ENCODE assay signal across 12 mouse cellular contexts in genomic region chr13:59494619-59495262, GRCm38 (mm10).
A peak's percentile ranks its signal among the peaks of the same experiment; 100 is the strongest.
DNase-seq lines count a peak whose midpoint lies in the region; ATAC-seq and TF ChIP-seq lines count a peak whose summit lies in the region.
"Had no signal": no experiment of that assay in that cellular context is flagged by ENCODE, and none has a peak within 500 bp of the region (broad histone marks: within the 10 kb centered on the region; RNA-seq: fewer than 3 reads in every experiment).

No protein-coding gene starts in this region.

- TF ChIP-seq POLR2A in MEL (IDR thresholded peaks at IDR 0.05; ENCODE audit: control insufficient read depth in 1 of 2, insufficient read depth in 1 of 2, low read depth in 1 of 2, low read length in 2 of 2, poor library complexity in 1 of 2) = no peak

- H3K4me1 ChIP-seq in liver, embryonic 14.5 days (replicated peaks; ENCODE audit: control insufficient read depth in 2 of 2, insufficient read depth in 2 of 2, low read length in 1 of 2) = peaks cover 0 to 2% of the 10 kb centered on the region in 2 experiments; a peak in 2 of 4 replicates
- H3K4me1 ChIP-seq in liver, embryonic 12.5 days = no peaks in the 10 kb centered on the region
- no peaks in the 10 kb centered on the region for H3K4me1 ChIP-seq in MEL (ENCODE audit: control insufficient read depth in 1 of 2, insufficient read depth in 2 of 2, low read length in 2 of 2)
- no peaks in the 10 kb centered on the region for H3K4me1 ChIP-seq in hindbrain, postnatal 0 days (ENCODE audit: insufficient read depth, low read length)

- no peak overlapping the region for H3K4me3 ChIP-seq in liver, embryonic 14.5 days (ENCODE audit: insufficient read depth in 1 of 2, low read depth in 2 of 2, low read length in 2 of 2)
- H3K4me3 ChIP-seq in liver, embryonic 12.5 days = no peak overlapping the region
- no peak overlapping the region for H3K4me3 ChIP-seq in MEL (ENCODE audit: control insufficient read depth in 1 of 2, insufficient read depth in 1 of 2, low read depth in 2 of 2, low read length in 2 of 2)
- H3K4me3 ChIP-seq in hindbrain, postnatal 0 days (ENCODE audit: low read length) = no peak overlapping the region
- H3K4me3 ChIP-seq: heart, embryonic 13.5 days had no signal

- no peak overlapping the region for H3K4me2 ChIP-seq in liver, embryonic 14.5 days (ENCODE audit: low read depth)
- H3K4me2 ChIP-seq in liver, embryonic 12.5 days = no peak overlapping the region
- no peak overlapping the region for H3K4me2 ChIP-seq in hindbrain, postnatal 0 days (ENCODE audit: low read depth, low read length)
- H3K4me2 ChIP-seq: heart, embryonic 13.5 days had no signal

- TF ChIP-seq RAD21 in MEL (IDR thresholded peaks at IDR 0.05; ENCODE audit: low read depth, low read length) = peak; percentile 19

- no peaks in the 10 kb centered on the region for H3K9me3 ChIP-seq in liver, embryonic 14.5 days (ENCODE audit: control insufficient read depth, low read length)
- H3K9me3 ChIP-seq in liver, embryonic 12.5 days (replicated peaks) = no peaks in the 10 kb centered on the region
- no peaks in the 10 kb centered on the region for H3K9me3 ChIP-seq in MEL (replicated peaks; ENCODE audit: insufficient read depth, low read length)
- H3K9me3 ChIP-seq in hindbrain, postnatal 0 days (ENCODE audit: low read length) = no peaks in the 10 kb centered on the region

- H3K36me3 ChIP-seq in liver, embryonic 14.5 days (replicated peaks; ENCODE audit: control insufficient read depth, insufficient read depth, low read depth) = peaks cover 5% of the 10 kb centered on the region; the same call in 1 of the 2 replicates
- H3K36me3 ChIP-seq in liver, embryonic 12.5 days = peaks cover 40% of the 10 kb centered on the region
- H3K36me3 ChIP-seq in MEL (ENCODE audit: control insufficient read depth in 1 of 2, insufficient read depth in 2 of 2, low read length in 2 of 2) = peaks cover 0 to 12% of the 10 kb centered on the region in 2 experiments; a peak in 2 of 4 replicates
- H3K36me3 ChIP-seq in hindbrain, postnatal 0 days (ENCODE audit: insufficient read depth, low read length) = peaks cover 14% of the 10 kb centered on the region; the same call in 1 of the 2 replicates

- peak; percentile 66 for TF ChIP-seq CTCF in liver, embryonic 14.5 days (IDR thresholded peaks at IDR 0.05; ENCODE audit: low read depth)
- TF ChIP-seq CTCF in MEL (IDR thresholded peaks at IDR 0.05 in 2 of 3, conservative IDR thresholded peaks at IDR 0.05 in 1 of 3; ENCODE audit: control insufficient read depth in 1 of 3, insufficient read depth in 1 of 3, low read depth in 2 of 3, low read length in 3 of 3, poor library complexity in 1 of 3, severe bottlenecking in 1 of 3) = peak; percentile 53 to 81 (median 55)
- peak; percentile 50 for TF ChIP-seq CTCF in hindbrain, postnatal 0 days (IDR thresholded peaks at IDR 0.05; ENCODE audit: low read depth)

- H3K79me2 ChIP-seq in MEL (ENCODE audit: control insufficient read depth, insufficient read depth, low read length, poor library complexity) = no peaks in the 10 kb centered on the region

- TF ChIP-seq EP300 in liver, embryonic 14.5 days (IDR thresholded peaks at IDR 0.05; ENCODE audit: low read depth) = no peak
- no peak for TF ChIP-seq EP300 in MEL (IDR thresholded peaks at IDR 0.05; ENCODE audit: low read depth in 1 of 2, low read length in 2 of 2)

- WGBS in liver, embryonic 14.5 days (ENCODE audit: insufficient replicate concordance) = 78% methylated on average over 5 of the region's 5 CpGs
- WGBS in liver, embryonic 12.5 days (ENCODE audit: insufficient replicate concordance) = 74% methylated on average over 5 of the region's 5 CpGs
- 73% methylated on average over 5 of the region's 5 CpGs for WGBS in hindbrain, postnatal 0 days

- peak; percentile 6 for DNase-seq in embryo, embryonic 10.5 days (ENCODE audit: low spot score)
- no peak for DNase-seq in embryo, embryonic 10 days (ENCODE audit: low spot score)
- no peak for DNase-seq in liver, embryonic 14.5 days (ENCODE audit: low read depth in 3 of 3, low spot score in 3 of 3)
- peak; percentile 59 for DNase-seq in MEL (ENCODE audit: low read depth, low spot score)
- DNase-seq in hindbrain, postnatal 0 days (ENCODE audit: low spot score) = peak; percentile 8
- no peak for DNase-seq in adrenal gland, postnatal 36 days
- no peak for DNase-seq in gastrocnemius, postnatal 10 days
- DNase-seq: adrenal gland, adult 2 months; kidney, adult 8-10 months; lung, postnatal 36 days had no signal

- no peak overlapping the region for H3K27ac ChIP-seq in liver, embryonic 14.5 days
- H3K27ac ChIP-seq in liver, embryonic 12.5 days = no peak overlapping the region
- H3K27ac ChIP-seq in MEL (ENCODE audit: control insufficient read depth, low read depth, low read length) = no peak overlapping the region
- no peak overlapping the region for H3K27ac ChIP-seq in hindbrain, postnatal 0 days
- H3K27ac ChIP-seq: heart, embryonic 13.5 days had no signal

- ATAC-seq in liver, embryonic 14.5 days (ENCODE audit: insufficient read depth) = no peak
- no peak for ATAC-seq in liver, embryonic 12.5 days
- no peak for ATAC-seq in hindbrain, postnatal 0 days

- no peaks in the 10 kb centered on the region for H3K27me3 ChIP-seq in liver, embryonic 14.5 days (ENCODE audit: control insufficient read depth, insufficient read depth, low read length)
- H3K27me3 ChIP-seq in liver, embryonic 12.5 days (replicated peaks) = no peaks in the 10 kb centered on the region
- no peaks in the 10 kb centered on the region for H3K27me3 ChIP-seq in MEL (ENCODE audit: control insufficient read depth in 1 of 2, insufficient read depth in 2 of 2, low read length in 2 of 2)
- no peaks in the 10 kb centered on the region for H3K27me3 ChIP-seq in hindbrain, postnatal 0 days (ENCODE audit: insufficient read depth, low read length)
- H3K27me3 ChIP-seq: heart, embryonic 13.5 days had no signal

- H3K9ac ChIP-seq in liver, embryonic 14.5 days (replicated peaks) = no peak overlapping the region
- no peak overlapping the region for H3K9ac ChIP-seq in liver, embryonic 12.5 days
- H3K9ac ChIP-seq in MEL (ENCODE audit: control insufficient read depth, low read depth, low read length, poor library complexity, severe bottlenecking) = no peak overlapping the region
- no peak overlapping the region for H3K9ac ChIP-seq in hindbrain, postnatal 0 days (replicated peaks; ENCODE audit: low read length)
- H3K9ac ChIP-seq: heart, embryonic 13.5 days had no signal

TF ChIP-seq in MEL, 35 proteins besides CTCF, POLR2A, EP300 and RAD21:
- TF ChIP-seq E2F4 (IDR thresholded peaks at IDR 0.05; ENCODE audit: borderline replicate concordance, low read depth, low read length) = no peak
- TF ChIP-seq SMC3 (IDR thresholded peaks at IDR 0.05; ENCODE audit: low read depth, low read length) = peak; percentile 35

Comparison
In these comparisons a context has a peak if more than half of its experiments do, and no peak if none do; other contexts are left out.
1. DNase-seq: peak in embryo, embryonic 10.5 days (single experiment), MEL (single experiment) and hindbrain, postnatal 0 days (single experiment); none in embryo, embryonic 10 days (single experiment), liver, embryonic 14.5 days (0 of 3), adrenal gland, postnatal 36 days (0 of 2) and gastrocnemius, postnatal 10 days (single experiment).
2. Peak in every context shown above with its lines, with median percentiles within 50 percentile points of each other: CTCF ChIP-seq.